Mouse (Mus musculus) splenic B cell, adult 2 months (primary cell): Measurements from ENCODE around the gene Pts.
A peak's percentile ranks its signal among the peaks of the same experiment; 100 is the strongest.

Experiments
- DNase-seq: peaks from one replicate; pipeline ENCODE4 v3.0.0-alpha.2; 2011; ENCODE audit warnings: low read depth, low spot score
- H3K27me3 ChIP-seq: 2 replicates; pipeline ENCODE4 v1.6.1; 2012; ENCODE audit warnings: mild to moderate bottlenecking, low read length, moderate library complexity, mixed read lengths; ENCODE audit not compliant: control insufficient read depth, poor library complexity, insufficient read depth, severe bottlenecking
- H3K36me3 ChIP-seq: 2 replicates; pipeline ENCODE4 v1.6.1; 2012; ENCODE audit warnings: mild to moderate bottlenecking, low read length, moderate library complexity, mixed read lengths; ENCODE audit not compliant: control insufficient read depth, poor library complexity, insufficient read depth, severe bottlenecking

Pts gene

DNA sequence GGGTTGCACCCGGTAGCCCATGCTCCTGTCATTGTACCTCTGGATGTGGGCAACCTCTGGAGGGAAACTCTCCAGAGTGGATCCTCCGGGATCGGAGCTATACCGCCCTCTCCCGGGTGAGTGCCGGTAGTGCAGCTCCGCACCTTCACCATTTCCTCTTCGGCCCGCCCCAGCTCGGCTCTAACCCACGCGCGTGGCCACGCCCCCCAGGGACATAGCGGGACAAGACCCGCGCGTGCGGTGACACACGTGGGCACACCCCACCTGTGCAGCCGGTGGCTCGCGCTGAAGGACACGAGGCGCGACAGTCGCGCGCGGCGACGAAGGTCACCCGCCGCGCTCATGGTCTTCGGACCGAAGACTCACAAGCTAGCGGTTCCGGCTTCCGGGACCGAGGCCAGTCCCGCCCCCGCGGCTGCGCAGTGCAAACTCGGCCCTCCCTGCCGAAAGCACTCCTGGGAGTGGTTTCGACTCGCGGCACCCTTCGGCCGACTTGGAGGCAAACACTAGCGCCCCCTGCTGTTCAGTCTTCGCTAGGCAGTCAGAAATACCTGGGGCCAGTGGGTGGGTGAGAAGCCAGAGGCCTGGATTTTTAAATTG lies at the start of gene Pts:
Pts (minus strand) TSS at position 432 of the 600 bp plus-strand sequence.
- peak; percentile 99 for DNase-seq
- peaks cover 5% of the 10 kb centered on the region; the same call in 1 of the 2 replicates for H3K36me3 ChIP-seq
- no peaks in the 10 kb centered on the region for H3K27me3 ChIP-seq

GRCm38 (mm10) chr9:50569599-50570525 lies 41.3 kb upstream of the Pts start:
- DNase-seq, result no peak
- Histone ChIP-seq H3K27me3 (no peaks in the 10 kb centered on the region), H3K36me3 (no peaks in the 10 kb centered on the region)

DNA sequence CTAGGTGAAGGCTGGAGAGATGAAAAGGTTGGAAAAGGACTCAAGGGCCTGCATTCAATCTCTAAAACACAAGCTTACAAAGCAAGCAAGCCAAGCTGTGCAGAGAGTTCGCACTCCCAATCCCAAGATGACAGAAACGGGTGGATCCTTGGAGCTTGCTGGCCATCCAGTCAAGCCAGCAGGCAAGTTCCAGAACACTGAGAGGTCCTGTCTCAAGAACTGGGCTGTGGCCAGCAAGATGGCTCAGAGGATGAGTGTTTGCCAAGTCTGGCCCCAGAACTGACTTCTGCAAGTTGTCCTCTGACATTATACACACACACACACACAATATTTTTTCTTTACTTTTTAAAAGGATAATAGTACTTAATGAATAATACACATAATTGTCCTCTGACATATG lies 39.4 kb upstream of the Pts start:
- H3K36me3 ChIP-seq, result no peaks in the 10 kb centered on the region
- H3K27me3 ChIP-seq, result no peaks in the 10 kb centered on the region
- DNase-seq, result no peak

DNA sequence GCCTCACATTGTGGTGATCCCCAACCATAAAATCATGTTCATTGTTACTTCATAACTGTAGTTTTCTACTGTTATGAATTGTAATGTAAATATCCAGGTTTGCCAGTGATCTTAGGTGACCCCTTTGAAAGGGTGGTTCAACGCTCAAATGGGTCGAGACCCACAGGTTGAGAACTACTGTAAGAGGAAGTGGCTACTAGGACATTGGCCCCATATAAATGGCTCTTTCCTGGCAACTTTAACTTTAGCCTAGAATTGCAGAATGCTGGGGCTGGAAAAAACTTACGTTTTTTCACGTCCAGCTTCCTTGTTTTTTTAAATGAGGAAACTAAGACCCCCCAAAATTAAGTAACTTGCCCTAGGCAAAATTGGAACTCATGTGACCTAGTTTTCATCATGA lies 38.8 kb upstream of the Pts start:
- H3K27me3 ChIP-seq, result no peaks in the 10 kb centered on the region
- H3K36me3 ChIP-seq, result no peaks in the 10 kb centered on the region
- DNase-seq, result no peak

DNA sequence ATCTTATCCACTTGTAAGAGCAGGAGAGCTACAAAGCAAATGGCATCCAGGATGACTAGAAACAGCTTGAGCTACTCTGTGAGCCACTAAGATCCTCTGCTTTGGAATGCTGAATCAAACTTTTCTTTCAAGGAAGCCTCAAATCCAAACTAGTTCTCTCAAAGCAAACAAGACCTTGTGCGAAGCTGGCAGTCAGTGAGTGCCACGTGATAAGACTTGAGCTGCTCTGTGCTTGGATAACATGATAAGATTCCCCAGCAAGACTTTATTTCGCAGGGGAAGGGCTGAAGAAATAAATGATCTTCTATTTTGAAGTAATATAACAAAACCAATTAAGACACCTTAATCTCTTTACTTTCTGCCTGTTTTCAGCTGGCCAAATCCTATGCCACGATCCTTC lies 37.4 kb upstream of the Pts start:
- H3K27me3 ChIP-seq, result no peaks in the 10 kb centered on the region
- no peak for DNase-seq
- no peaks in the 10 kb centered on the region for H3K36me3 ChIP-seq

DNA sequence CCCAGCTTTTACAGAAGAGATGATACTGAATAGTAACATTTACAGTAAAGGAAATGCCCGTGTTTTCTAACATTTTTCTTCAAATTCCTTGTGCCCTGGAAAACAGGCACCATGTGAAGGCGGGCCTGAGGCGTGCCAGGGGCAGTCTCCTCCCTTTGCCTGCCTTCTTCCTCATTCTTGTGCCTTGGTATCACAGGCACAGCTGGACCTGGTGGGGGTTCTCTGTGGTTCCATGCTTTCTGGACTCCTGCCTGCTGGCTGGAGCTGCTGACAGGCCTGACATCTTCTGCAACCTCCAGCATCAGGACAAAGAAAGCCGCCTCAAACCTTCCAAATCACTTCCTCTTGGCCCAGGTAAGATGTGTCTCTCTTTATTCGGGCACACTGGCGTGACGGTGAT lies 36.6 kb upstream of the Pts start:
- no peaks in the 10 kb centered on the region for H3K36me3 ChIP-seq
- no peak for DNase-seq

GRCm38 (mm10) chr9:50561918-50562360 lies 33.4 kb upstream of the Pts start:
- Histone ChIP-seq H3K27me3 (no peaks in the 10 kb centered on the region), H3K36me3 (no peaks in the 10 kb centered on the region)
- DNase-seq, result no peak

More for the DNA sequence above, 36.6 kb upstream of the Pts start:
- H3K27me3 ChIP-seq, result no peaks in the 10 kb centered on the region

DNA sequence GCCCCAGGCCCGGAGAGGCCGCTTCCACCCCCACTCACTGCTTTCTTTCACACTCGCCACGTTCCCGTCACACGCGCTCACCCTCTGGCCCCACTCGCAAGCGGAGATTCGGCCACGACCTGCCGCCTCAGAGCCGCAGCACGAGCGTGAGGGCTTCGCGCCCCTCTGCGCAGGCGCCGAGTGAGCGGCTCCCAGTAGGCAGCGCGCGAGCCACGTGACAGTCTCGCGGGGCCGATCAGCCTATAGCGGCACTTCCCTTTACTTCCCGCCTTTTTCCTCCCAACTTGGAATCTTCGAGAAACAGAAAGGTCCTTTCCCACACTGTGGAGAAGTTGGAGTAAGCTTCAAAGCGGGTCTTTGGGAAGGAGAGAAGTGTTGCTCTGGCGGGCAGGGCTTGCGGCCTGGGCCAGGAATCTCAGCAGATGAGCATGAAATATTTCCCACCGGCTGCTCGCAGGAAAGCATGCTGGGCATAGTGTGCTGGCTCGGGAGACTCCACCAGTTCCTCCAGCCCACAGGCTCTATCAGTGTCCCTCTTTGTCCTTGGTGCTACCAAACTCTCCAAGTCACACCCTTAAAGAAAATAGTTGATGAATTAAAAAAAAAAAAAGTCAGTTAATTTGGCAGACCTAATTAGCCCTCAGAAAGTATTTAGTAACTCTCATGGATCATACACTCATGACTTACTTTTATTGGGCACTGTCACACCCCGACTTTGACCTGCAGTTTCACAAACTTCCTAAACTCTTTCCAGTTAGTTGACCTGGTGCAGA lies 32.8 kb upstream of the Pts start, which contains the start of gene Tex12:
Tex12 (minus strand) TSS at position 181 of the 773 bp plus-strand sequence.
- DNase-seq, result no peak
- no peaks in the 10 kb centered on the region for H3K36me3 ChIP-seq
- H3K27me3 ChIP-seq, result no peaks in the 10 kb centered on the region

DNA sequence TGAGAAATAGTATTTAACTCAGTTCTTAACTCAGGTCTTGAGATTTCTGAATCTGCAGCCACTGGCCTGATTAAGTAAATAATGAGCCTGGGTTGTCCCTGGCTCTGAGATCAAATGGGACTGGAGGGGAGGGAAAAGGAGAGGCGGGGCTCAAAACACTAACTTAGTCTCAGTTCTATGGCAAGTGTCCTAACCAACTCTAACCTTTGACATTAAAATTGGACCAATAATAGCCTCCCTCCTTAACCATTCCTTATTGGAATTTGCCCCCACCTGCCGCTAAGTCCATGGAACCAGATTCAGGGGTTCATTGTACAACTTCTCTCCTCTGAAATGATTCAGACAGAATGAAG lies 26.5 kb upstream of the Pts start, which contains the start of gene Bco2:
Bco2 (minus strand) TSS at position 88 of the 353 bp plus-strand sequence.
- Histone ChIP-seq H3K27me3 (no peaks in the 10 kb centered on the region), H3K36me3 (no peaks in the 10 kb centered on the region)
- DNase-seq, result no peak

GRCm38 (mm10) chr9:50554241-50555093 lies 25.9 kb upstream of the Pts start, which contains the start of gene Il18:
Gene Il18, plus strand, starts transcription at chr9:50554827.
- Histone ChIP-seq H3K27me3 (no peaks in the 10 kb centered on the region), H3K36me3 (no peaks in the 10 kb centered on the region)
- DNase-seq, result peak; percentile 68

- Histone ChIP-seq H3K36me3 (no peaks in the 10 kb centered on the region), H3K27me3 (no peaks in the 10 kb centered on the region)
- DNase-seq, result peak; percentile 69
Measured at GRCm38 (mm10) chr9:50553547-50553946, 25.0 kb upstream of the Pts start.

GRCm38 (mm10) chr9:50552206-50552605 lies 23.7 kb upstream of the Pts start:
- no peaks in the 10 kb centered on the region for H3K27me3 ChIP-seq
- DNase-seq, result no peak
- no peaks in the 10 kb centered on the region for H3K36me3 ChIP-seq

DNA sequence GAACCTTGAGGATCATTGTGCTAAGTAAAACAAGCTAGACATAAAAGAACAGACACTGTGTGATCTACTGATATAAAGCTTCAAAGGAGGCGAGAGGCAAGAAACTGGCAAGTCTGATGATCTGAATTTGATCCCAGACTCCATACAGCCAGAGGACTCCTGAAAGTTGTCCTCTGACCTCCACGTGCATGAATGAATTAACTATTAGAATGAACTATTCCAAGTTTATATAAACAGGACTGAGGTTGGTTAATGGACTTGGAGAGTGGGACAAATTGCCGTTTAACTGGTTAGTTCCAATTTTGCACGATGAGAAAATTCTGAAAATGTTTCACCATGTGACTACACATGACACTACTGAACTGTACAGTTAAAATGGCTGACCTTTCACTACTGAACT lies 20.4 kb upstream of the Pts start:
- H3K27me3 ChIP-seq, result no peaks in the 10 kb centered on the region
- DNase-seq, result no peak
- H3K36me3 ChIP-seq, result no peaks in the 10 kb centered on the region
